Mouse (Mus musculus) induced T-regulatory cell, adult 2 months (primary cell): ENCODE data around the gene Disp1.
A peak's percentile ranks its signal among the peaks of the same experiment; 100 is the strongest.

ENCODE experiments used
- DNase-seq: peaks from one replicate; pipeline ENCODE4 v3.0.0-alpha.2; 2012; ENCODE audit warnings: low read depth

Disp1 gene

GRCm38 (mm10) chr1:183133440-183133839, 87.9 kb downstream of the Disp1 start:
- DNase-seq, result no peak

GRCm38 (mm10) chr1:183127246-183127645, 94.1 kb downstream of the Disp1 start:
- no peak for DNase-seq

GRCm38 (mm10) chr1:183123725-183124124, 97.6 kb downstream of the Disp1 start:
- DNase-seq, result no peak

GRCm38 (mm10) chr1:183120341-183120923, 100.9 kb downstream of the Disp1 start:
- DNase-seq, result no peak

GRCm38 (mm10) chr1:183117827-183118825, 103.2 kb downstream of the Disp1 start:
- no peak for DNase-seq

- DNase-seq, result no peak
Measured at GRCm38 (mm10) chr1:183116946-183117826, 104.1 kb downstream of the Disp1 start.

GRCm38 (mm10) chr1:183116441-183116840, 104.9 kb downstream of the Disp1 start:
- no peak for DNase-seq

GRCm38 (mm10) chr1:183115076-183115475, 106.2 kb downstream of the Disp1 start:
- no peak for DNase-seq

GRCm38 (mm10) chr1:183114554-183114953, 106.8 kb downstream of the Disp1 start:
- DNase-seq, result no peak

GRCm38 (mm10) chr1:183113546-183113945, 107.8 kb downstream of the Disp1 start:
- DNase-seq, result no peak

GRCm38 (mm10) chr1:183107476-183107875, 113.8 kb downstream of the Disp1 start:
- no peak for DNase-seq

- DNase-seq, result no peak
Measured at GRCm38 (mm10) chr1:183104696-183105095, 116.6 kb downstream of the Disp1 start.

- peak; percentile 46 for DNase-seq
Measured at GRCm38 (mm10) chr1:183102775-183103174, 118.5 kb downstream of the Disp1 start.

- DNase-seq, result no peak
Measured at GRCm38 (mm10) chr1:183102153-183102552, 119.2 kb downstream of the Disp1 start.

GRCm38 (mm10) chr1:183101371-183101770, 120.0 kb downstream of the Disp1 start:
- DNase-seq, result no peak

GRCm38 (mm10) chr1:183100245-183100644, 121.1 kb downstream of the Disp1 start:
- no peak for DNase-seq

GRCm38 (mm10) chr1:183099686-183100085, 121.6 kb downstream of the Disp1 start:
- DNase-seq, result no peak

GRCm38 (mm10) chr1:183097606-183098005, 123.7 kb downstream of the Disp1 start:
- DNase-seq, result no peak

- DNase-seq, result no peak
Measured at GRCm38 (mm10) chr1:183095454-183096088, 125.8 kb downstream of the Disp1 start.

GRCm38 (mm10) chr1:183092296-183092695, 129.0 kb downstream of the Disp1 start:
- no peak for DNase-seq

- no peak for DNase-seq
Measured at GRCm38 (mm10) chr1:183091203-183091602, 130.1 kb downstream of the Disp1 start.

GRCm38 (mm10) chr1:183088661-183089060, 132.7 kb downstream of the Disp1 start:
- DNase-seq, result no peak
